Comparison of ENCODE assay signal across 8 mouse cellular contexts in genomic region chr13:68597199-68597598, GRCm38 (mm10). TPM values are rescaled to one million over a fixed set of nuclear protein-coding genes. Genes with fewer than 3 reads are reported as not detected.
DNase-seq lines count a peak whose midpoint lies in the region; ATAC-seq and TF ChIP-seq lines count a peak whose summit lies in the region.

Gene 1700001L19Rik, plus strand, starts transcription at chr13:68597421.

- no peak within 1 kb of the TSS for H3K9ac ChIP-seq in heart, embryonic 11.5 days (ENCODE audit: low read depth, low read length)
- H3K9ac ChIP-seq in limb, embryonic 14.5 days (ENCODE audit: low read depth, low read length, severe bottlenecking): peak within 1 kb of the TSS; percentile 40; the same call in 1 of the 2 replicates

- intact Hi-C loops in heart, postnatal 14 days (cut with DNase I): no loop called here
- intact Hi-C loops in gastrocnemius, adult 2 months (cut with DNase I): no loop called here

- 0 out of 2 replicates have a peak within 1 kb of the TSS, but pooled peaks have one; percentile 10 for H3K4me3 ChIP-seq in heart, embryonic 11.5 days (ENCODE audit: low read depth, low read length)
- H3K4me3 ChIP-seq in testis, adult 2 months (ENCODE audit: control insufficient read depth, low read depth, low read length): peak within 1 kb of the TSS; percentile 86
- H3K4me3 ChIP-seq in limb, embryonic 14.5 days (replicated peaks; ENCODE audit: low read length): no peak within 1 kb of the TSS
- no peak within 1 kb of the TSS for H3K4me3 ChIP-seq in gastrocnemius, adult 2 months

- no peak for ATAC-seq in heart, embryonic 11.5 days (replicated peaks; ENCODE audit: insufficient number of reproducible peaks, low FRiP score, low TSS enrichment)
- ATAC-seq in limb, embryonic 14.5 days (ENCODE audit: low FRiP score, low read depth): no peak
- ATAC-seq in megakaryocyte progenitor cell, adult 5-6 weeks (replicated peaks; ENCODE audit: poor library complexity): no peak

- TF ChIP-seq CTCF in testis, adult 2 months (IDR thresholded peaks at IDR 0.05; ENCODE audit: control insufficient read depth, insufficient read depth, insufficient replicate concordance, low read depth, low read length): no peak
- TF ChIP-seq CTCF in gastrocnemius, adult 2 months (IDR thresholded peaks at IDR 0.05): no peak

- peaks cover 6% of the 10 kb centered on the region; the same call in 1 of the 2 replicates for H3K27me3 ChIP-seq in heart, embryonic 11.5 days (ENCODE audit: control insufficient read depth, insufficient read depth, low read length)
- no peaks in the 10 kb centered on the region for H3K27me3 ChIP-seq in testis, adult 2 months (ENCODE audit: control insufficient read depth, insufficient read depth, low read length)
- no peaks in the 10 kb centered on the region for H3K27me3 ChIP-seq in limb, embryonic 14.5 days (ENCODE audit: control insufficient read depth, insufficient read depth, low read length)

- 10% methylated on average over 10 of the region's 10 CpGs for WGBS in heart, embryonic 11.5 days (ENCODE audit: insufficient replicate concordance)
- 10% methylated on average over 9 of the region's 10 CpGs for WGBS in limb, embryonic 14.5 days

- H3K36me3 ChIP-seq in heart, embryonic 11.5 days (ENCODE audit: control insufficient read depth, insufficient read depth, low read length): peaks cover 8% of the 10 kb centered on the region
- H3K36me3 ChIP-seq in testis, adult 2 months (ENCODE audit: control insufficient read depth, insufficient read depth, low read length): no peaks in the 10 kb centered on the region
- peaks cover 8% of the 10 kb centered on the region for H3K36me3 ChIP-seq in limb, embryonic 14.5 days (ENCODE audit: control insufficient read depth, insufficient read depth, low read length)

- H3K27ac ChIP-seq in heart, embryonic 11.5 days (ENCODE audit: low read depth, low read length): no peak within 1 kb of the TSS
- no peak within 1 kb of the TSS for H3K27ac ChIP-seq in testis, adult 2 months (ENCODE audit: control insufficient read depth, insufficient read depth, low read depth, low read length)
- H3K27ac ChIP-seq in limb, embryonic 14.5 days (replicated peaks; ENCODE audit: low read depth, low read length): no peak within 1 kb of the TSS
- no peak within 1 kb of the TSS for H3K27ac ChIP-seq in gastrocnemius, adult 2 months

- DNase-seq in heart, postnatal 14 days: no peak
- DNase-seq in testis, postnatal 10 days (ENCODE audit: low spot score): no peak
- DNase-seq in limb, embryonic 14.5 days (ENCODE audit: low spot score): no peak
- DNase-seq in gastrocnemius, adult 2 months: no peak
- DNase-seq in thymus, postnatal 14 days: no peak

- TF ChIP-seq POLR2A in testis, adult 2 months (IDR thresholded peaks at IDR 0.05; ENCODE audit: control insufficient read depth, low read depth, low read length): peak; percentile 82; the same call in 1 of the 2 replicates
- no peak for TF ChIP-seq POLR2A in limb, embryonic 14.5 days (IDR thresholded peaks at IDR 0.05; ENCODE audit: borderline replicate concordance, extremely low read depth, insufficient read depth, insufficient read length)

- peak within 1 kb of the TSS; percentile 47 for H3K4me2 ChIP-seq in heart, embryonic 11.5 days
- peak within 1 kb of the TSS; percentile 42 for H3K4me2 ChIP-seq in limb, embryonic 14.5 days (replicated peaks; ENCODE audit: low read depth, low read length, severe bottlenecking)

- 0 out of 2 replicates have a peak, but pooled peaks cover 4% of the 10 kb centered on the region for H3K4me1 ChIP-seq in heart, embryonic 11.5 days (ENCODE audit: control insufficient read depth, insufficient read depth, low read length)
- H3K4me1 ChIP-seq in testis, adult 2 months (ENCODE audit: control insufficient read depth, insufficient read depth, low read length): peaks cover 7% of the 10 kb centered on the region
- H3K4me1 ChIP-seq in limb, embryonic 14.5 days (ENCODE audit: control insufficient read depth, insufficient read depth, low read length): peaks cover 8% of the 10 kb centered on the region; the same call in 1 of the 2 replicates

- H3K9me3 ChIP-seq in heart, embryonic 11.5 days (replicated peaks; ENCODE audit: control insufficient read depth, low read length): no peaks in the 10 kb centered on the region
- H3K9me3 ChIP-seq in limb, embryonic 14.5 days (ENCODE audit: control insufficient read depth, low read length): no peaks in the 10 kb centered on the region

RNA-seq across cellular contexts. Expression of gene 1700001L19Rik, which starts in this region (rescaled TPM):
- polyA plus RNA-seq in heart, embryonic 11.5 days (2014; fragmentation: Nextera tagmentation; extraction: Ambion mirVana): 0.39 and 0.58 TPM in 2 replicates
- total RNA-seq in heart, postnatal 14 days (2021): not detected
- polyA plus RNA-seq in testis, adult 2 months (2012; rRNA removed): 89.7 and 97.9 TPM in 2 replicates
- polyA plus RNA-seq in limb, embryonic 14.5 days (2012; rRNA removed): 0.15 and 0.28 TPM in 2 replicates
- 0.29 and 0.70 TPM in 2 replicates for polyA plus RNA-seq in limb, embryonic 14.5 days (2014; fragmentation: Nextera tagmentation; extraction: Ambion mirVana)
- not detected for total RNA-seq in gastrocnemius, adult 2 months (2021)
- total RNA-seq in megakaryocyte progenitor cell, adult 5-6 weeks (2015): not detected in 2 replicates
- total RNA-seq in megakaryocyte progenitor cell, adult 5-6 weeks (2017): not detected in 2 replicates

Comparison
In these comparisons a context has a peak if more than half of its experiments do, and no peak if none do; other contexts are left out.
1. RNA of gene 1700001L19Rik (polyA plus RNA-seq): 89.7 to 97.9 TPM in testis, adult 2 months; 0.39 to 0.58 TPM in heart, embryonic 11.5 days and 0.15 to 0.70 TPM in limb, embryonic 14.5 days; every median in the first group is over 10 times any median in the second.
2. H3K4me3 ChIP-seq: peak in heart, embryonic 11.5 days (single experiment) and testis, adult 2 months (single experiment); none in limb, embryonic 14.5 days (single experiment) and gastrocnemius, adult 2 months (single experiment).